Mouse (Mus musculus) C2C12 (cell line): ENCODE measurements at regions not wholly inside any gene's neighbourhood (a gene's known extent, or its start where the extent isn't known, plus 50 kb on each side); places are given as distances from the start of the nearest gene placed in this dataset.
A peak's percentile ranks its signal among the peaks of the same experiment; 100 is the strongest.

Experiments
- H3K27me3 ChIP-seq: one replicate; pipeline ENCODE4 v1.6.1; 2011; ENCODE audit not compliant: control insufficient read depth, insufficient read depth, insufficient read length
- H3K36me3 ChIP-seq: one replicate; pipeline ENCODE4 v1.6.1; 2011; ENCODE audit not compliant: control insufficient read depth, insufficient read depth
- H3K4me3 ChIP-seq: one replicate; pipeline ENCODE4 v1.5.1; 2011; ENCODE audit warnings: mild to moderate bottlenecking, control low read depth; ENCODE audit not compliant: poor library complexity, insufficient read depth, severe bottlenecking
- H3K79me2 ChIP-seq: one replicate; pipeline ENCODE4 v1.6.1; 2011; ENCODE audit not compliant: control insufficient read depth, insufficient read depth
- H3K79me3 ChIP-seq: one replicate; pipeline ENCODE4 v1.6.1; 2011; ENCODE audit warnings: low read depth, control low read depth
- H3ac ChIP-seq: one replicate; pipeline ENCODE3; 2011; ENCODE audit warnings: low read depth; ENCODE audit not compliant: control insufficient read depth, insufficient read length
- CEBPB ChIP-seq: IDR thresholded peaks from one replicate; pipeline ENCODE4 v1.6.1; 2011; ENCODE audit warnings: low read depth, mild to moderate bottlenecking, control low read depth, moderate library complexity
- CTCF ChIP-seq: IDR thresholded peaks from one replicate; pipeline ENCODE4 v1.5.1; 2011; ENCODE audit not compliant: control insufficient read depth, insufficient read depth, insufficient read length
- FOSL1 ChIP-seq: IDR thresholded peaks from one replicate; pipeline ENCODE4 v1.8.0; 2011; ENCODE audit warnings: mild to moderate bottlenecking, low read length; ENCODE audit not compliant: poor library complexity, insufficient read depth, severe bottlenecking
- MAX ChIP-seq: IDR thresholded peaks from one replicate; pipeline ENCODE4 v1.6.1; 2011; ENCODE audit warnings: mild to moderate bottlenecking, control low read depth
- MYOD1 ChIP-seq: IDR thresholded peaks from one replicate; pipeline ENCODE4 v1.6.1; 2011; ENCODE audit warnings: low read depth; ENCODE audit not compliant: control insufficient read depth, insufficient read length
- MYOG ChIP-seq: IDR thresholded peaks from one replicate; pipeline ENCODE4 v1.6.1; 2011; ENCODE audit not compliant: control insufficient read depth, insufficient read length; ENCODE audit errors: extremely low read depth
- USF1 ChIP-seq: IDR thresholded peaks from one replicate; pipeline ENCODE4 v1.6.1; 2011; ENCODE audit warnings: low read depth, mild to moderate bottlenecking, control low read depth, moderate library complexity

- Histone ChIP-seq H3K79me3 (no peaks in the 10 kb centered on the region), H3K36me3 (no peaks in the 10 kb centered on the region), H3ac (no peak overlapping the region), H3K27me3 (no peaks in the 10 kb centered on the region), H3K79me2 (no peaks in the 10 kb centered on the region), H3K4me3 (no peak overlapping the region)
- TF ChIP-seq MYOD1 (no peak), FOSL1 (no peak), USF1 (no peak), MYOG (no peak), CTCF (no peak), MAX (no peak), CEBPB (no peak)
Observed at GRCm38 (mm10) chr16:55494162-55494561, 196.4 kb upstream of the Zpld1 start.

- Histone ChIP-seq H3K79me3 (no peaks in the 10 kb centered on the region), H3ac (no peak overlapping the region), H3K36me3 (no peaks in the 10 kb centered on the region), H3K79me2 (no peaks in the 10 kb centered on the region), H3K4me3 (no peak overlapping the region), H3K27me3 (no peaks in the 10 kb centered on the region)
- TF ChIP-seq CEBPB (no peak), MAX (no peak), USF1 (no peak), MYOG (no peak), MYOD1 (no peak), CTCF (no peak), FOSL1 (no peak)
Observed at GRCm38 (mm10) chr16:55492111-55492510, 194.3 kb upstream of the Zpld1 start.

GRCm38 (mm10) chr16:55484391-55484790 is 186.6 kb upstream of the Zpld1 start:
- Histone ChIP-seq H3ac (no peak overlapping the region), H3K36me3 (no peaks in the 10 kb centered on the region), H3K79me2 (no peaks in the 10 kb centered on the region), H3K27me3 (no peaks in the 10 kb centered on the region), H3K79me3 (no peaks in the 10 kb centered on the region), H3K4me3 (no peak overlapping the region)
- TF ChIP-seq USF1 (no peak), MYOD1 (no peak), MYOG (no peak), CTCF (no peak), FOSL1 (no peak), CEBPB (no peak), MAX (no peak)

GRCm38 (mm10) chr16:55480745-55481144 is 183.0 kb upstream of the Zpld1 start:
- TF ChIP-seq MYOG, result no peak
- no peak for TF ChIP-seq MYOD1
- no peak for TF ChIP-seq FOSL1
- no peak for TF ChIP-seq USF1
- no peaks in the 10 kb centered on the region for H3K36me3 ChIP-seq
- no peaks in the 10 kb centered on the region for H3K79me2 ChIP-seq
- no peak overlapping the region for H3K4me3 ChIP-seq
- H3ac ChIP-seq, result no peak overlapping the region
- no peaks in the 10 kb centered on the region for H3K27me3 ChIP-seq
- no peaks in the 10 kb centered on the region for H3K79me3 ChIP-seq

- no peaks in the 10 kb centered on the region for H3K36me3 ChIP-seq
- no peaks in the 10 kb centered on the region for H3K79me2 ChIP-seq
- no peak overlapping the region for H3ac ChIP-seq
- no peaks in the 10 kb centered on the region for H3K27me3 ChIP-seq
- TF ChIP-seq MAX (peak; percentile 89), FOSL1 (no peak)
- no peaks in the 10 kb centered on the region for H3K79me3 ChIP-seq
- no peak overlapping the region for H3K4me3 ChIP-seq
Observed at GRCm38 (mm10) chr16:55480304-55480703, 182.5 kb upstream of the Zpld1 start.

- Histone ChIP-seq H3K27me3 (no peaks in the 10 kb centered on the region), H3K4me3 (no peak overlapping the region), H3K36me3 (no peaks in the 10 kb centered on the region), H3K79me3 (no peaks in the 10 kb centered on the region), H3ac (no peak overlapping the region), H3K79me2 (no peaks in the 10 kb centered on the region)
- TF ChIP-seq CEBPB (no peak), MYOG (no peak), MYOD1 (no peak), CTCF (no peak), USF1 (no peak), MAX (no peak), FOSL1 (no peak)
Observed at GRCm38 (mm10) chr16:55476544-55477208, 178.9 kb upstream of the Zpld1 start.
